Mouse (Mus musculus) stomach, embryonic 14.5 days (tissue): ENCODE measurements around the gene Pgpep1l. TPM values are rescaled to one million over a fixed set of nuclear protein-coding genes. Genes with fewer than 3 reads are reported as not detected.

Experiments used
- polyA plus RNA-seq: library from polyadenylated mRNA; unstranded; fragments of >200 nt; fragmentation: Nextera tagmentation; extraction: Ambion mirVana; gene quantifications from 2 replicates; pipeline ENCODE4 v1.2.1, GENCODE M21; 2014

The Pgpep1l gene
- polyA plus RNA-seq, 1 experiment from 2014 or later = not detected

Other genes starting within 250 kb of the Pgpep1l start
- gene Fam169b, start 9.6 kb upstream of the Pgpep1l start, polyA plus RNA-seq = 0.17 and 0.21 TPM in 2 replicates